Mouse (Mus musculus) lung, postnatal 0 days (tissue): ENCODE data around the gene Htr3b.

Experiments
- CTCF ChIP-seq: IDR thresholded peaks from 2 replicates; pipeline ENCODE4 v1.5.1; 2016; ENCODE audit warnings: antibody characterized with exemption, mild to moderate bottlenecking
- EP300 ChIP-seq: IDR thresholded peaks from 2 replicates; pipeline ENCODE4 v1.6.1; 2016; ENCODE audit warnings: antibody characterized with exemption, mild to moderate bottlenecking, control low read depth

DNA sequence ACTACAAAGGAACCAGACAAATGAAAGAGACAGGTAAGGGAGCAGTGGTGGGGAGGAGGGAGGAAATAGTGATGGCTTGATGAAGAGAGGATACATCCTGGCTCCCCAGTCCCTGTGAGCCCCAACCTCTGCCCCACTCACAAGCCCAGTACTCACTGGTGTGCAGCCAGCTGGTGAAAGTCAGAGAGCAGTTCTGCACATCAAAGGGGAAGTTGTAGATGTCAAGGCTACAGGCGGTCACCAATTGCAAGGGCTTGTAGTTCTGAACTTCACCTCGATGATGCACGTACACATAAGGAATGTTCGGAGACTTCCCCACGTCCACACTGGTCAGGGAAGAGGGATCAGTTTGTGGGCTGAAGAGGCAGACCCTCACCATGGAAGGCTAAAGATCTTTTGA, 60.4 kb downstream of the Htr3b start:
- TF ChIP-seq CTCF (no peak), EP300 (no peak)
